Mouse (Mus musculus): ENCODE results near the gene Adipoq. TPM values are rescaled to one million over a fixed set of nuclear protein-coding genes. Genes with fewer than 3 reads are reported as not detected.

Gene Adipoq
- total and polyA plus RNA-seq, 3 experiments: not detected

DNA sequence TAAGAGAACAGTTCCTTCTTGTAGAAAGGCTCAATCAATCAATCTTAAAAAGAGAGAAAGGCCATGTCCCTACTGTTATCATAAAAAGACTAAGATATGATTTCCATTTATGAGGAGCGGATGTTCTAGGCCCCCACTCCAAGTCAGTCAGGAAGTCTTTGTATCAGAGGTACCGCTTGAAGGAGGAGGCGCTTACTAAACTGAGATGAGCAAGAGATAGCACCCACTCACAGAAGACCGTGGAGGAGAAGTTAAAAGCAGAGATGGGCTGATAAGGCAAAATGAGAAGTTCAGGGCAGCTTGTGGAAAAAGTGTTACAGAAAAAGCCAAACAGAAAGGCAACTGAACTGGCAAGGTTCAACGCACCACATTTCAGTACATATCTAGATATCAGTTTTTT lies 28.5 kb downstream of the Adipoq start:
- Histone ChIP-seq H3K27me3 (ENCODE audit: control insufficient read depth in 1 of 2, insufficient read depth in 2 of 2, low read length in 2 of 2) (no peaks in the 10 kb centered on the region), H3K4me3 (ENCODE audit: control insufficient read depth in 1 of 2, insufficient read depth in 1 of 2, low read depth in 2 of 2, low read length in 2 of 2) (peak overlapping the region in 1 of 2 experiments; percentile 25; a peak in 1 of 4 replicates), H3K4me1 (ENCODE audit: control insufficient read depth in 1 of 2, insufficient read depth in 2 of 2, low read length in 2 of 2) (peaks cover 1 to 21% of the 10 kb centered on the region in 2 experiments; a peak in 3 of 4 replicates), H3K9me3 (replicated peaks; ENCODE audit: insufficient read depth, low read length) (no peaks in the 10 kb centered on the region), H3K79me2 (ENCODE audit: control insufficient read depth, insufficient read depth, low read length, poor library complexity) (no peaks in the 10 kb centered on the region), H3K36me3 (ENCODE audit: control insufficient read depth in 1 of 2, insufficient read depth in 2 of 2, low read length in 2 of 2) (peaks cover 0 to 15% of the 10 kb centered on the region in 2 experiments; a peak in 2 of 4 replicates), H3K27ac (ENCODE audit: control insufficient read depth, low read depth, low read length) (peak overlapping the region; percentile 59), H3K9ac (ENCODE audit: control insufficient read depth, low read depth, low read length, poor library complexity, severe bottlenecking) (peak overlapping the region; percentile 21)
- TF ChIP-seq POLR2A (IDR thresholded peaks at IDR 0.05; ENCODE audit: control insufficient read depth in 1 of 2, insufficient read depth in 1 of 2, low read depth in 1 of 2, low read length in 2 of 2, poor library complexity in 1 of 2) (no peak), TAL1 (IDR thresholded peaks at IDR 0.05; ENCODE audit: low read length) (no peak), USF2 (IDR thresholded peaks at IDR 0.05; ENCODE audit: borderline replicate concordance in 1 of 2, insufficient read depth in 1 of 2, low read depth in 1 of 2, low read length in 2 of 2) (no peak), SIN3A (IDR thresholded peaks at IDR 0.05; ENCODE audit: low read length) (peak; percentile 37; the same call in 1 of the 2 replicates), EP300 (IDR thresholded peaks at IDR 0.05; ENCODE audit: low read depth in 1 of 2, low read length in 2 of 2) (peak in 1 of 2 experiments; percentile 64; a peak in 3 of 4 replicates), ELF1 (IDR thresholded peaks at IDR 0.05; ENCODE audit: low read depth, low read length) (0 out of 2 replicates have a peak, but pooled peaks have one; percentile 27), TCF12 (IDR thresholded peaks at IDR 0.05; ENCODE audit: low read depth, low read length) (peak; percentile 31), ZC3H11A (IDR thresholded peaks at IDR 0.05; ENCODE audit: low read depth, low read length) (no peak), SMC3 (IDR thresholded peaks at IDR 0.05; ENCODE audit: low read depth, low read length) (no peak), POLR2AphosphoS5 (IDR thresholded peaks at IDR 0.05; ENCODE audit: borderline replicate concordance, low read depth, low read length) (no peak), ETS1 (IDR thresholded peaks at IDR 0.05; ENCODE audit: low read depth, low read length) (peak; percentile 24; the same call in 1 of the 2 replicates), ZKSCAN1 (IDR thresholded peaks at IDR 0.05; ENCODE audit: low read depth, low read length) (no peak), RCOR1 (IDR thresholded peaks at IDR 0.05; ENCODE audit: low read depth, low read length) (peak; percentile 27; the same call in 1 of the 2 replicates), GATA1 (IDR thresholded peaks at IDR 0.05; ENCODE audit: low read depth, low read length) (peak; percentile 88), MXI1 (IDR thresholded peaks at IDR 0.05; ENCODE audit: low read depth, low read length) (no peak)
- DNase-seq (ENCODE audit: low read depth, low spot score): peak; percentile 70

DNA sequence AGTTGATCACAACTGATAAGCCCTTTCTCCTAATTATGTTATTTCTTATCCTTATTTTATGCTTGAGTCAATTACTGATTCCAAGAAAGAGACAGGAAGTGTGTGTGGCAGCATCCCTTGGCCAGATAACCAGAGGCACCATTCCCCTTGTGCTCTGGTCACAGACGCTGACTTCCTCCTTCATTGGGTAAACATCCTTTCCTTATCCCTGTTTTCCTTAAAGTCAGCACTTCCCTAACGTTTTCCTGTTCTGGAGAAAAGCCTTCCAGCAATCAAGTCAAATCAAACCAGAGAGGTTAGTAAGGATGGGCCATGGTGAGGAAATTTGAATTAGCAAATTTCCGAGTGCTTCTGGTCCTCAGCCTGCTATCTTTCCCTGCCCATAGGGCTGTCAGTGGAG lies 29.6 kb downstream of the Adipoq start:
- no peak for DNase-seq (ENCODE audit: low read depth, low spot score)
- Histone ChIP-seq H3K36me3 (ENCODE audit: control insufficient read depth in 1 of 2, insufficient read depth in 2 of 2, low read length in 2 of 2) (peaks cover 0 to 15% of the 10 kb centered on the region in 2 experiments; a peak in 2 of 4 replicates), H3K9me3 (replicated peaks; ENCODE audit: insufficient read depth, low read length) (no peaks in the 10 kb centered on the region), H3K27ac (ENCODE audit: control insufficient read depth, low read depth, low read length) (no peak overlapping the region), H3K4me1 (ENCODE audit: control insufficient read depth in 1 of 2, insufficient read depth in 2 of 2, low read length in 2 of 2) (peaks cover 1 to 16% of the 10 kb centered on the region in 2 experiments; a peak in 3 of 4 replicates), H3K4me3 (ENCODE audit: control insufficient read depth in 1 of 2, insufficient read depth in 1 of 2, low read depth in 2 of 2, low read length in 2 of 2) (no peak overlapping the region), H3K27me3 (ENCODE audit: control insufficient read depth in 1 of 2, insufficient read depth in 2 of 2, low read length in 2 of 2) (no peaks in the 10 kb centered on the region), H3K9ac (ENCODE audit: control insufficient read depth, low read depth, low read length, poor library complexity, severe bottlenecking) (no peak overlapping the region), H3K79me2 (ENCODE audit: control insufficient read depth, insufficient read depth, low read length, poor library complexity) (no peaks in the 10 kb centered on the region)
- TF ChIP-seq MAX (IDR thresholded peaks at IDR 0.05; ENCODE audit: low read length) (no peak), EP300 (IDR thresholded peaks at IDR 0.05; ENCODE audit: low read depth in 1 of 2, low read length in 2 of 2) (0 out of 4 replicates have a peak, but pooled peaks of 1 of the 2 experiments have one; percentile 5)

All from MEL (cell line).